Mouse (Mus musculus): ENCODE measurements around the gene Efs.

- no peak for TF ChIP-seq GATA1 (IDR thresholded peaks at IDR 0.05; ENCODE audit: borderline replicate concordance, low read length)
- TF ChIP-seq FLI1 (IDR thresholded peaks at IDR 0.05; ENCODE audit: low read length) = no peak
Measured at GRCm38 (mm10) chr14:54974068-54974791, 48.3 kb upstream of the Efs start.
